Mouse (Mus musculus): ENCODE measurements at regions not wholly inside any gene's neighbourhood (a gene's known extent, or its start where the extent isn't known, plus 50 kb on each side); places are given as distances from the start of the nearest gene placed in this dataset.

DNA sequence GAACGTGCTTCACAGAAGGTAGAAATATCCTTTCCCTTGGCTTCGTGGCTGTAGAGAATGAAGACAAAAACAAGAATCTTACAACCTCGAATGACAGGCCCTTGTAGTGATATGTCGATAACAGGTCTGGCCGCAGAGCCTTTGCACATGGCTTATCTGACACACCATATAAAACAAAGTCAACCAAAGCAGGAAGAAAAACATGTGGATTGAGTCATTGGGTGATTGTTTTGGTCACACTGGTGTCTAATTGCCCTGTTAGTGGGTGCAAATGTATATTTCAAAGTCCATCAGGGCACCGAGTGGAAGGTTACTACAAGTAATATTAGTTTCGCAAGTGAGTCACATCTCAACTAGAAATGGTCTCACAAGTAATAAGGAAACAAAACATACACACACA, 569.9 kb upstream of the Itga1 start:
- H3K4me3 ChIP-seq (replicated peaks; ENCODE audit: insufficient read depth, low read depth, low read length): no peak overlapping the region
- no peaks in the 10 kb centered on the region; the same call in 1 of the 2 replicates for H3K27me3 ChIP-seq (ENCODE audit: control insufficient read depth, insufficient read depth, low read length)
- no peak for DNase-seq
- no peak overlapping the region for H3K27ac ChIP-seq (ENCODE audit: insufficient read depth, low read length)
- TF ChIP-seq POLR2A (IDR thresholded peaks at IDR 0.05; ENCODE audit: borderline replicate concordance, insufficient read depth, low read length): no peak
- no peak for TF ChIP-seq CTCF (IDR thresholded peaks at IDR 0.05; ENCODE audit: borderline replicate concordance, insufficient read depth, low read depth, low read length)
- no peaks in the 10 kb centered on the region for H3K4me1 ChIP-seq (ENCODE audit: control insufficient read depth, insufficient read depth, low read length)
- WGBS: 87% methylated on average over 7 of the region's 7 CpGs

DNA sequence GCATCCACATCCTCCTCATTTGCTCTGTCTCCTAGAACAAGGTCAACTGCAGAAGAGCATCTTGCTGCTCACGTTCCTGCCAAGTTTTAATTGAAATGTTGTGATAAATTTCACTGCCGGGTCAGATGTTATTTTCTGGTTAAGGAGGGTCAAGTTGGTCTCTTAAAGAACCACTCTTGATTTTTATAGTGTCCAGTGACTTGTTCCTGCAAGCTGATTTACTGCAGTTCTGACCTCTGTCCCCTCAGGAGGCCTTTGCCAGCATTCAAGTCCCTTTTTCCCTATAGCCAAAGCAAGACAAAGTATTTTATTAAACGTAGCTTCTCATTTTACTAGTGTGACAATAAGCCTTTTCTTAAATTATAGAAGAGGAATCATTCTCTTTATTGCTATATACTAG, 567.8 kb upstream of the Itga1 start:
- no peak overlapping the region for H3K4me3 ChIP-seq (replicated peaks; ENCODE audit: insufficient read depth, low read depth, low read length)
- no peak overlapping the region for H3K27ac ChIP-seq (ENCODE audit: insufficient read depth, low read length)
- 43% methylated on average over 3 of the region's 3 CpGs for WGBS
- no peak for DNase-seq
- TF ChIP-seq CTCF (IDR thresholded peaks at IDR 0.05; ENCODE audit: borderline replicate concordance, insufficient read depth, low read depth, low read length): no peak
- no peak for TF ChIP-seq POLR2A (IDR thresholded peaks at IDR 0.05; ENCODE audit: borderline replicate concordance, insufficient read depth, low read length)
- no peaks in the 10 kb centered on the region for H3K27me3 ChIP-seq (ENCODE audit: control insufficient read depth, insufficient read depth, low read length)
- H3K4me1 ChIP-seq (ENCODE audit: control insufficient read depth, insufficient read depth, low read length): no peaks in the 10 kb centered on the region

DNA sequence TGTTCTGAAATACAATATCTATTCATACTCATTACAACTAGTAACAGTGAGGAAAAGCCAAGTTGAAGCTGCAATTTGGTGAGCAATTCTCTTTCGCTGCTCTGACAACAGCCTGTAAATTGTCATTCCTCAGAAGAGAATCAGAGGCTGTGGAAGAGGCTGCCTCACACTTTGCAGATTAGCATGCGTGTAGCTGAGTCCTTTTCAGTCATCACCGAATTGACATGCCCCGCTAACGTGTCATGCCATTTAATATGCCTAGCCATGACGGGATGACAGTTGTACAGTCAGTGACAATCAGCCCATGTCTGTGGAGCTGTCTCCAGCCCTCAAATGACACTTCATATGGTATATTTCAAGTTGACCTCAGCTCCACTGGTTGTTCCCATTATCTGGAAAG, 553.4 kb upstream of the Itga1 start:
- TF ChIP-seq POLR2A (IDR thresholded peaks at IDR 0.05; ENCODE audit: borderline replicate concordance, insufficient read depth, low read length) (no peak), CTCF (IDR thresholded peaks at IDR 0.05; ENCODE audit: borderline replicate concordance, insufficient read depth, low read depth, low read length) (no peak)
- 54% methylated on average over 6 of the region's 6 CpGs for WGBS
- no peak overlapping the region for H3K27ac ChIP-seq (ENCODE audit: insufficient read depth, low read length)
- no peak for DNase-seq
- no peaks in the 10 kb centered on the region for H3K4me1 ChIP-seq (ENCODE audit: control insufficient read depth, insufficient read depth, low read length)
- no peaks in the 10 kb centered on the region for H3K27me3 ChIP-seq (ENCODE audit: control insufficient read depth, insufficient read depth, low read length)
- no peak overlapping the region for H3K4me3 ChIP-seq (replicated peaks; ENCODE audit: insufficient read depth, low read depth, low read length)

DNA sequence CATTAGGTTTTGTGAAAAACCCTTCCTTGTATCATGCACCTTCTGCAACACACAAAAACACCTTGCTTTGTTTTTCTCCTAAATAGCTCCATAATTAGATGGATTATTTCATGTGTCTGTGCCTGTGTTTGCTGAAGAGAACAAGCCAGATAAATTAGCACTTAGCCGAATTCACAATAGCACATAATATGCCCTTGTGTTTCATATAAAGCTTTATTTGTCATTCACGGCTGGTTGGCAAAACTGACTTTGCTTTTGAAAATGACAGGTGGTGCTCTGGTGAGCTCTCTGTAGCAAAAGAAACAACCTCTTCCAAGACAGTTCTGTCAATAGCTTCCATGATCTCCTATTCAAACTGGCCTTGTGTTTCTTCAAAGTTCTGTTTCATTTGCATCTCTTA, 551.2 kb upstream of the Itga1 start:
- H3K27me3 ChIP-seq (ENCODE audit: control insufficient read depth, insufficient read depth, low read length): no peaks in the 10 kb centered on the region
- no peak overlapping the region for H3K27ac ChIP-seq (ENCODE audit: insufficient read depth, low read length)
- TF ChIP-seq POLR2A (IDR thresholded peaks at IDR 0.05; ENCODE audit: borderline replicate concordance, insufficient read depth, low read length) (no peak), CTCF (IDR thresholded peaks at IDR 0.05; ENCODE audit: borderline replicate concordance, insufficient read depth, low read depth, low read length) (no peak)
- DNase-seq: no peak
- 38% methylated on average over 2 of the region's 2 CpGs for WGBS
- no peaks in the 10 kb centered on the region for H3K4me1 ChIP-seq (ENCODE audit: control insufficient read depth, insufficient read depth, low read length)
- H3K4me3 ChIP-seq (replicated peaks; ENCODE audit: insufficient read depth, low read depth, low read length): no peak overlapping the region

DNA sequence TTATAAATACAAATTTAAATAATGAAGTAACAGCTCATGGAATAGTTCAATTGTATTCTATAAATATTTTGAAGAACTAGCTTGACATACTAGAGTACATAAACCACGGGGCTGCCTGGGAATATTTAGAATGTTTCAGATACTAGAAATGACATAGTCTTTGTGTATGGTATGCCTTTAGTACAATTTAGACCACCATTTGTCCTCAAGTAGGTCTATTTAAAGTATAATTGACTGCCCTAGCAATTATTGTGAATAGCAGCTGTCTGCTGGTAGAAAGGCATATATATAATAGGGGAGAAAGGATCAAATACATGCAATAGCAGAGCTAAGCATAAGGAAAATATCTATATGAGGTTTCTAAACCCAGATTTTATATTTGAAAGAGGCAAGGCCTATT, 550.6 kb upstream of the Itga1 start:
- no peak for TF ChIP-seq CTCF (IDR thresholded peaks at IDR 0.05; ENCODE audit: borderline replicate concordance, insufficient read depth, low read depth, low read length)
- TF ChIP-seq POLR2A (IDR thresholded peaks at IDR 0.05; ENCODE audit: borderline replicate concordance, insufficient read depth, low read length): no peak
- Histone ChIP-seq H3K4me1 (ENCODE audit: control insufficient read depth, insufficient read depth, low read length) (no peaks in the 10 kb centered on the region), H3K4me3 (replicated peaks; ENCODE audit: insufficient read depth, low read depth, low read length) (no peak overlapping the region), H3K27me3 (ENCODE audit: control insufficient read depth, insufficient read depth, low read length) (no peaks in the 10 kb centered on the region), H3K27ac (ENCODE audit: insufficient read depth, low read length) (no peak overlapping the region)
- no peak for DNase-seq
- WGBS: 96% methylated on average over 1 of the region's 1 CpGs

DNA sequence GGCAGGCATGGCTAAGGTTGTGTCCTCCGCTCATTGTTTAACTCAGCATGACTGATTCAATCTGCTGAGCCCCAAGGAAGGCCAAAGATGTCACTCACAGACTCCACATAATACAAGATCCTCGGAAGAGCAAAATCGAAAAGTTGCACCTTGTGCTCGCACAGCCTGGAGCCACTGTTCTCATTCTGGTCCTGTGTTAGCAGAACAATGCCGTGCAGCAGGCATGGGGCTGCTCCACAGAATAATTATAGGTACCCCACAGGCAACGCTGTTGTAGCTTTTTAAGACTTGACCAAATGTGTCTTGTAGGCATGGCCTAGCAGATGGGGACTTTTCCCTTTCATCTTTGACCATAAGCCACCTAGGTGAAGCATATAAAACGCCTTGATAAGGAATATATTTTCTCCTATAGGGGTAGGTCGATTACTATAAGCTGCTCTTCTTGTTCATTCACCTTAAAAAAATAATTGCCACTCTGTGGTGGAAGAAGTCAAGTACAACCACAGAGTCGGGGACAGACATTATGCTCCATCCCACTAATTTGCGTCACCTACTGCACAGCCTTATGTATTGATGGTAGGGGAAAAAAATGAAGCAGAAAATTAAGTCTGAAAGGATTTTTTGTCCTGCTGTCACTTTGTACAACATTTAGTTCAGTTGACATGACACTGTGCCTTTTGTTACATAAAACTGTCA, 529.8 kb upstream of the Itga1 start:
- WGBS: 24% methylated on average over 10 of the region's 10 CpGs
- no peak for TF ChIP-seq POLR2A (IDR thresholded peaks at IDR 0.05; ENCODE audit: borderline replicate concordance, insufficient read depth, low read length)
- no peak for TF ChIP-seq CTCF (IDR thresholded peaks at IDR 0.05; ENCODE audit: borderline replicate concordance, insufficient read depth, low read depth, low read length)
- DNase-seq: no peak
- Histone ChIP-seq H3K4me3 (replicated peaks; ENCODE audit: insufficient read depth, low read depth, low read length) (no peak overlapping the region), H3K27me3 (ENCODE audit: control insufficient read depth, insufficient read depth, low read length) (no peaks in the 10 kb centered on the region), H3K4me1 (ENCODE audit: control insufficient read depth, insufficient read depth, low read length) (no peaks in the 10 kb centered on the region), H3K27ac (ENCODE audit: insufficient read depth, low read length) (no peak overlapping the region)

DNA sequence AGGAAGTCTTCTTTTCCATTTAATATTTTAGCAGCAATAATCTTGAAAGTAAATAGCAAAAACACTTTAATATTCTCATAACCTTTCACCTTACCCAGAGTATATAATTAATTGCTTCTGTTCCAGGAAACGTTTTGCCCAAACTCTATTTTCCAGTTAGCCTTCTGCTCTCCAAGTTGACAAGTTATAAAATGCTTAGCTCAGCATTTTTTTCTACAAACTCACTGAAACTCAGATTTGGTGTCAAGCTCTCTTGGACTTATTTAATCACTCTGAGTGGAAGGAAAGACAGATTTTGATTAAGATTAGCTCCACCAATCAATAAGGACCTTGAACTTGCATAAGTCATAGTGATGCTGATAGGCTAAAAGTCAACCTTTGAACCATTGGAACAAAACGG, 528.8 kb upstream of the Itga1 start:
- 34% methylated on average over 2 of the region's 2 CpGs for WGBS
- H3K27me3 ChIP-seq (ENCODE audit: control insufficient read depth, insufficient read depth, low read length): no peaks in the 10 kb centered on the region
- TF ChIP-seq POLR2A (IDR thresholded peaks at IDR 0.05; ENCODE audit: borderline replicate concordance, insufficient read depth, low read length) (no peak), CTCF (IDR thresholded peaks at IDR 0.05; ENCODE audit: borderline replicate concordance, insufficient read depth, low read depth, low read length) (no peak)
- no peak overlapping the region for H3K27ac ChIP-seq (ENCODE audit: insufficient read depth, low read length)
- H3K4me3 ChIP-seq (replicated peaks; ENCODE audit: insufficient read depth, low read depth, low read length): no peak overlapping the region
- DNase-seq: no peak
- H3K4me1 ChIP-seq (ENCODE audit: control insufficient read depth, insufficient read depth, low read length): no peaks in the 10 kb centered on the region

DNA sequence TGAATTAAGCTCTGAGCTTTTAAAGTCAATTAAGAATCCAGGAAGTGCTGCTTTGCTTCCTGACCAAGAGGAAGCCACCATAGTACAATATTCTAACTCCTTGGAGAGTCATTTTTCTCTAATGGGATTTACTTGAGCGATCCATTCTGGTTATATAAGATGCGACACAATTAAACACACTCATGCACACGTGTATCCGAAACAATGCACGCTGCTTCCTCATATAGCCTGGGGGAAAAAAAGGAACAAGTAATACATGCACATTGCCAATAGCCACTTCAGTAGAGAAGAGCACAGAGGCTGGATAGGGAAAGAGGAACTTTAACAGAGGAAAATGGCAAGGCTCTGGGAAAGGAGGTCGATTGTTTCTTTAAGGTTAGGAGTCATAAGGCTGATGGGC, 511.4 kb upstream of the Itga1 start:
- no peak for TF ChIP-seq POLR2A (IDR thresholded peaks at IDR 0.05; ENCODE audit: borderline replicate concordance, insufficient read depth, low read length)
- TF ChIP-seq CTCF (IDR thresholded peaks at IDR 0.05; ENCODE audit: borderline replicate concordance, insufficient read depth, low read depth, low read length): no peak
- no peak overlapping the region for H3K4me3 ChIP-seq (replicated peaks; ENCODE audit: insufficient read depth, low read depth, low read length)
- H3K27ac ChIP-seq (ENCODE audit: insufficient read depth, low read length): no peak overlapping the region
- DNase-seq: no peak
- 86% methylated on average over 6 of the region's 6 CpGs for WGBS
- no peaks in the 10 kb centered on the region for H3K27me3 ChIP-seq (ENCODE audit: control insufficient read depth, insufficient read depth, low read length)
- no peaks in the 10 kb centered on the region for H3K4me1 ChIP-seq (ENCODE audit: control insufficient read depth, insufficient read depth, low read length)

Data from cerebellum, adult 2 months (tissue).